Mouse (Mus musculus): ENCODE results near the gene Erich6. TPM values are rescaled to one million over a fixed set of nuclear protein-coding genes. Genes with fewer than 3 reads are reported as not detected.
"Not testable (repeated sequence)": the region's sequence is repeated elsewhere in the genome, so short reads cannot be mapped to it uniquely, and the experiment has no call there.

The Erich6 gene
- total RNA-seq, 2 experiments from 2014 or later = not detected

DNA sequence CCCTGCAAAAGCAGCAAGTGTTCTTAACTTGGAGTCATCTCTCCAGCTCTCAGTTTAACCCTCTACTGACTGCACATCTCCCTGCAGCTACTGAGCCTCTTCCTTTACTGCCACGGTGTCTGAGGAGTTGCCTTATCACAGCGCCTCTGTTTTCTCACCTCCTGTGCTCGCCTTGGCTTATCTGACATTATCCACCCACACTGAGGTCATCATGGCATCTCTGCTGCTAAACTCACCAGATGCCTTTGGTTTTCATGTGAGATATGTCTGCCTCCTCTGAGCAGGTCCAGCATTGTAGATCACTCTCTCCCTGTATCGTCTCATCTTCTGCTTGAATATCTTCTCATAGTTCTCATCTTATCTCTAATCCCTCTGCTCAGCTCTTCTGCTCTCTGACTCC lies 13.3 kb upstream of the Erich6 start:
- no peak for ATAC-seq (ENCODE audit: poor library complexity, severe bottlenecking)

DNA sequence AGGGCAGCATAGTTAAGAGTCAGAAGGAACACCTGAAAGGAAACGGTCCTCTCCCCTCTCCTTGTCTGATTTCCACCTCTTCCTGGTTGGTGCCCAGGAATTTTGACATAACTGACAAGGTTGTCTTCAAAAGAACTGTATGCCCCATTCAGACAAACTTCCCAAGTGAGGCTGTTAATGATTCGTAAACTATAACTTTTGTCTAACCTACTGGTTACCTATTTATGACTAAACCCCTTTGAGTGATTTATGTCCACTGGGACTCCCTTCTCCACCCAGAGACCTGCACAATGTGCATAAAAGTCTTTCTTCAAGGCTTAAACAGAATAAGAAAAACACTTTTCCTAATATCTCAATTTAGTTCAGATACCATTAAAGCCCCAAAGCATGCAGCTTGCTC lies 10.2 kb upstream of the Erich6 start:
- no peak for ATAC-seq (ENCODE audit: poor library complexity, severe bottlenecking)

DNA sequence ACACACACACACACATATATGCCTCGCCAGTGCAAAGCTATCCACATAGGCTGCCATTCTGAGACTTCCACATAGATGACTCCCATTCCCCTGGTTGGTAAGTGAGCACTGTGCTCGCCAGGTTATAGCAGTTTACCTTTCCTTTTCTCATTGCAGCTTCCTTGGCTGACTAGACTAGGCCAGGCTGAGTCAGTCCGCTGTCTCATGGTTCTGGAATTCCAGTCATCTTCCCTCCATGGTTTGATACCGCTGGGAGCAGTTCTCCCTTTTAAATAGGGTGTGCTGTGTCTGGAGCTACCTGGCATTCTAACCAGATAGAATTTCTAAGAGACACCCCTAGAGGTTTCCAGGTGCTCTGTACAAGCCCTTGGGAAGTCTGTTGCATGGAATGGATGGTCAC lies 9.2 kb upstream of the Erich6 start:
- no peak for ATAC-seq (ENCODE audit: poor library complexity, severe bottlenecking)

DNA sequence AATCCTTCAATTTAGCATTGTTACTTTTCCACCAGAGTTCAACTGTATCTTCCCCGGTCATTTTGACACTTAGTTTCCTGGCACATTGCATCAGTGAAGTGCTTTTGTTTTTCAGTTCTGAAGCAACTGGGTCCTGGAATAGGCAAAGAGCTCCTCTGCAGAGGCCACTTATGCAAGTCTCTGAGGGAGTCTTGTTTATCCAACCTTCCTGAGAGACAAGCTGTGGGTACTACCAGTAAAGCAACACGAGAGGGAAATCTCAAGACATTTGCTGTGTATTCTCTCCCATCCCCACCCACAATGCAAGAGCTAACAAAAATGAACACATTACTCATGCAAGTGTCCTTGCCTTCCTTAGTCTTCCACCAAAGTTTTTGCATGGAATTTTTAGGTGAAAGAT lies 5.3 kb downstream of the Erich6 start:
- no peak for ATAC-seq (ENCODE audit: poor library complexity, severe bottlenecking)

DNA sequence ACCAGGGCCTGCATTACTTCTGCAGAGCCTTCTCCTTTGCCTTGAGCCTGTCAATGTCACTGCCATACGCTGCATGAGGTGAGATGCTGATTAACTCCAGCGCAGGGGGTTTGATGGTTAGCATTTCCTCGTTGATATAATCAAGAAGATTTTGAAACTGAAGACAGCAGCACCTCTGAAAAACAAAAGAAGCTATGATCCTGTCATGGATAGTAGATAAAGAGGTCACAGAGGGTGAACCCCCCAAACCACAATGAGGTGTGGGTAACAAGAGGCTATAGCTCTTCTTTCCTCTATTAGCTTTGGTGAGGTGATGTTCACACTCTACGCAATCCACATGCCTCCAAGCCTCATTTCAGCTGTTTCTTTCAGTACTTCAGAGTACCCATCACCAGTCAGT lies 12.0 kb downstream of the Erich6 start:
- peak; percentile 56 for ATAC-seq (ENCODE audit: poor library complexity, severe bottlenecking)

DNA sequence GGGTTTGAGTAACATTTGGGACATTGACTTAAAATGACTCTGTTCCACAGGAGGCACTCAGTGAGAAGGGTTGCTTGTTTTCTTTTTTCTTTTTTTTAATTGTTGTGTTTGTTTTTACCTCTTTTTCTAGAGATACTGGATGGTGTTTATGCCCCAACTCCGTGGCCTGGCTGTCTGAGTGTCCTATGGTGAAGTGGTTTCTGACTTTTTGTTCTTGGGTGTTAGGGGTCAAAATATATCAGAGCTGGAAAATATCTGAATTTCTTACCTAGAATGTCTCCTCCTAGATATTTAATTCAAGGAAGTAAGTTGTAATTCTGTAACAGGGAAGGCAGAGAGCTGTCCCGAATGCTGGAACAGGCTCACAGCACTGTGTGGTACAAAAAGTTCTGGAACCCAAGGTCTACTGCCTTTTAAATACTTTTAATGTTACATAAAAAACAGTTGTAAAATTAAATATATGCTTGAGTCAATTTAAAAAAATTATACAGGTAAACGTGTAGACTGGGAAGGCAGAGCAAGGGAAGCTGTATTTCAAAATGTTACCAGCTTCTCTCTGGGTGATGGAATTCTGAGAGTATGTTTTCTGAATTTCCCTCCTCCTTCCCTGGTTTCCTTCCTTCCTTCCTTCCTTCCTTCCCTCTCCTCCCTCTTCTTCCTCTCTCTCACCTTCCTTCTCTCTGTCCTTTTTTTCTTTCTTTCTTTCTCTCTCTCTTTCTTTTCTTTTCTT lies 14.2 kb downstream of the Erich6 start:
- ATAC-seq (ENCODE audit: poor library complexity, severe bottlenecking) = no peak

DNA sequence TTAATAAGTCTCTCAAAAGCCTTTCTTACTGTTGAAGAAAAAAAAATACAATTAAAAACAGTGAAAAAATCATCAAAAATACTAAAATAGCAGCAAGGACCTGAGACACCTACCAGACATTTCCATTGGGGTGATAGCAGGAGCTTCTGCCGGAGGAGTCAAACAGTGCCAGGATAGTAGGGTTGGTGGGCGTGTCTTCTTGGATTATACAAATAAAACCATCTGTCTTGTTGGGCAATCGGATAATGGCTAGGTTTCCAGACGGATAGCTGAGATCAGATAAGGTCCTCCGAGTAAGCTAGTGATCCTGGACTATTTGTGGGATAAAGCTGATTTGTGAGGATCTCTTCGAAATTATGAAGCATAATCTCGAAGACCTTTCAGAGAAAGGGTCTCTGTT lies 15.9 kb downstream of the Erich6 start:
- ATAC-seq (ENCODE audit: poor library complexity, severe bottlenecking) = no peak

DNA sequence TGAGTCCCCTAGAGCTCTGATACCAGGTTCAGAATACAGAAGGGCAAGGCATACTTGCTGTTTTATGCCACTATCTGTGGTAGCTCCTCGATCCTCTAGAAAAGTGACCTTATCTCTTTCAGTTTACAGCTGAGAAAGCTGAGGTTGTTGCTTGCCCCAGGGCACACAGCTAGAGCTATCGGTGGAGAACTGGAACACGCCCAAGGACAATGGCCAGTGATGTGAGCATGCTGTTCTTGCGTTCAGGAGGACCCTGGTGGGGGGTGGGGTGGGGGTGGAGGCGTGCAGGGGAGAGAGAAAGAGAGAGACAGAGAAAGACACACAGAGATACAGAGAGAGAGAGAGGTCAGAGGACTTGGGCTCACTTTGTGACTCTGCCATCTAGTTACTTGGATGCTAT lies 27.0 kb downstream of the Erich6 start:
- no peak for ATAC-seq (ENCODE audit: poor library complexity, severe bottlenecking)

DNA sequence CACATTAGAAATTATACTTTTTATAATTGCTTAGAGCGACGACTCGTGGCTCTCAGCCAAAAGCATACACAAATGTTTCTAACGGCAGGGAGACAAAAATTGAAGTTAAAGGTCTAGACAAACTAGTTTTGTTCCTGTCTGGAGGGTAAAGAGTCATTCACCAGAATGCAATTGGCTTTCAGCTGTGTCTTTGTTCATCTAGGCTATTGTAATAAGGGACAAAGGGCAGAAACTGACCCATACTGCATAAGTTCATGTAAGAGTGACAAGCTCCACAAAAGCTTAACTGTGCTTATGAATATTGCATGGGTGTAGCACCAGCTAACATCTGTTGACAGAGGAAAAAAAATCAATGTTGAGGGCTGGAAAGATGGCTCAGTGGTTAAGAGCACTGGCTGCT lies 28.5 kb downstream of the Erich6 start:
- no peak for ATAC-seq (ENCODE audit: poor library complexity, severe bottlenecking)

DNA sequence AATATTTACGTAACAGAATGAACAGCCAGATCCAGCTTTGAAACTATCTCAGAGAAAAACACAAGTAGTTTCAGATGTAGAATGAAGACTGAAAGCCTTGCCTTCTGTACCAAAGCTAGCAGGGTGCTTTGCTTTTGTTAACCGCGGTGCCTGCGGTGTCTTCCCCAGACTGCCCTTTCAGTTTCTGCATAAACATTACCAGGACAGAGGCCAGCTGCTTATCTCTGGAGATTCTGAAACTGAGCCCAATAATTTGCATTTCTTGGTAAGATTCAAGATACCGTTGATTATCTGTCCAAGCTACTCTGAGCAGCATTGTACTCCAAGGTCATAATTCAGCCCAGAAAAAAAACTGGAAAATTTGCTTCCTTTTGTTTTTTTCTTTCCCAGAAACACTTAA lies 43.4 kb downstream of the Erich6 start:
- no peak for ATAC-seq (ENCODE audit: poor library complexity, severe bottlenecking)

DNA sequence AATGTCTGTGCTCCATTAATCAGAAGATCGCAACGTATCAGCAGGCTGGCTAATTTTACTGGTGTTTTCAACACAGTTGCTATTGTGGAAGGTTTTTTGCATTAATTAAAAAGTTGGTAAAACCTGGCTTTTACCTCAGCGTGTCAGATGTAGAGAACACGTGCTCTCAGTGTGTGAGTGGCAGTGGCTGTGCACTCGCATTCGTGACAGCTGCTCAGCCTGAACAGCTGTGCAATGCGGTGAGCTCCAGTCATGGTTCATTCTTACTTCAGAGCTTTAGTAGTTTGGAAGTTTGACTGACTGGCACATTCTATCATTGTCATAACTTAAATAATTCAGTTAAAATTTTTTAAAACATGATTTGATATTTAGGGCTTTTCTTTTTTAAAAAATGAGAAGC lies 44.3 kb downstream of the Erich6 start:
- ATAC-seq (ENCODE audit: poor library complexity, severe bottlenecking) = not testable (repeated sequence)

- ATAC-seq (ENCODE audit: poor library complexity, severe bottlenecking) = not testable (repeated sequence)
Observed at GRCm38 (mm10) chr3:58590544-58590943, 46.5 kb downstream of the Erich6 start.

GRCm38 (mm10) chr3:58582788-58583426 lies 54.1 kb downstream of the Erich6 start:
- 0 out of 2 replicates have a peak, but pooled peaks have one; percentile 30 for ATAC-seq (ENCODE audit: poor library complexity, severe bottlenecking)

- no peak for ATAC-seq (ENCODE audit: poor library complexity, severe bottlenecking)
Observed at GRCm38 (mm10) chr3:58582297-58582696, 54.7 kb downstream of the Erich6 start.

GRCm38 (mm10) chr3:58581530-58581929 lies 55.5 kb downstream of the Erich6 start:
- ATAC-seq (ENCODE audit: poor library complexity, severe bottlenecking) = 0 out of 2 replicates have a peak, but pooled peaks have one; percentile 12

DNA sequence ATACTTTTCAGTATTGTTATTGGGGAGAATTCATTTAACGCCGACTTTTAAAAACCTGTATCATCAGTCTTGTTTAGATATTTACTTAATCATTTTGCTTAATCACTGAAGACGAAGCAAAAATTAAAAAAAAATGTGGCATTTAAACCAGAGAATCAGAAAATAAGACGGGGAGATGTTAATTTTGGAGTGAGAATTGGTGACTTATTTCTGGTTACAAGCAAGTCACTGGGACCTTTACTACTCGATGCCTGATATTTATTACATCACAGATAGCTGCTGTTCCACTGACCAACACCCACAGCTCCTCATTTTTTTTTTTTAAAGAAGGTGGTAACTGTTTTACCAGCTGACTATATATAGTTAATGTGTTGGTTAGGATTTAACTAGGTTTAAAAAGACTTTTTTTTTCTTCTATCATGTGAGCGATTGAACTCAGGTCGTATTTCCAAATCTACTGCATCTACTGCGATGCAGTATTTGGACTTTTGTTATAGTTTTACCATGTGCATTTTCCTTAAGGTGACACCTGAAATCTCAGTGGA lies 59.4 kb downstream of the Erich6 start:
- no peak for ATAC-seq (ENCODE audit: poor library complexity, severe bottlenecking)

DNA sequence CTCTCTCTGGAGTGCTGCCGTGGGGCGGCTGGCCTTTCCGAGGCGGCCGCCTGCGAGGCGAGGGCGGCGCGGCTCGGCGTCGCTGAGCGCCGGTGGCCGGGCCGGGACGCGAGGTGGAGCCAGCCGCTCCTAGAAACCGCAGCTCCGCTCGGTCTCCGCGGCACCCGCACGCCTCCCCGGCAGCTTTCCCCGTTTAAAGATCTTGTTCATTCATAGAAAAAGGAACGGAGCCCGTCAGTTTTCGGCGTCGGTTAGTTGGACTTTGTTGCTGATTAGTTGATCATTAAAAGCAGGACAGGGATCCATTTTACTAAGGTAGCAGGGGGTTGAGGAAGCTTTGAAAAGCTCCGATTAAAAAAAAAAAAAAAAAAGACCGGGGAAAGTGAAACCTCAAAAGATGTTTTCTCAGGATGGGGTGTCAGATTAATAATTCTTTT lies 59.9 kb downstream of the Erich6 start:
- ATAC-seq (ENCODE audit: poor library complexity, severe bottlenecking) = peak; percentile 59

- ATAC-seq (ENCODE audit: poor library complexity, severe bottlenecking) = peak; percentile 91
Observed at GRCm38 (mm10) chr3:58576137-58577066, 60.6 kb downstream of the Erich6 start, which contains the start of gene Selenot. Gene Selenot (plus strand): TSS chr3:58576636.

DNA sequence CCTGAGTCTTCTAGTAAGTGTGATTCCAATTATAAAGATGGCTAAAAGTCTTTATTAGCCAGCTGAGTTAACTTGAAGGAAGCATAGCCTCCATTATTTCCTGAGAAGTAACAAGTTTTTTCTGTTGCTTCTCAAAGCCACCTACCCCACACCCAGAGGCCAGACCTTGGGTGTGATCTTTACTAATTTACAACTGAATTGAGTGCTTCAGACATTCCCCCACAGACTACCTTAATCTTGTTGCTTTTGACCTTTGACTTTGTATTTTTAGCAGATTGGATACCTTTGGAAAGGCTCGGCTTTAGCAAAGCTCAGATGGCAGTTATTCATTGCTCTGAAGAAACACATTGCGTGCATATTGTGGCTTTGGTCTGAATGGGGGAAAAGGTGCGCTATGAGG lies 66.2 kb downstream of the Erich6 start:
- no peak for ATAC-seq (ENCODE audit: poor library complexity, severe bottlenecking)

All from megakaryocyte, adult 5-6 weeks (primary cell).